Mouse (Mus musculus) layer of hippocampus, adult 11-12 months (tissue): ENCODE results near the gene Naip1.
"Not testable (repeated sequence)": the region's sequence is repeated elsewhere in the genome, so short reads cannot be mapped to it uniquely, and the experiment has no call there.

ENCODE experiments used
- DNase-seq: peaks from one replicate; pipeline ENCODE4 v3.0.0; 2022; ENCODE audit warnings: low spot score

Gene Naip1

DNA sequence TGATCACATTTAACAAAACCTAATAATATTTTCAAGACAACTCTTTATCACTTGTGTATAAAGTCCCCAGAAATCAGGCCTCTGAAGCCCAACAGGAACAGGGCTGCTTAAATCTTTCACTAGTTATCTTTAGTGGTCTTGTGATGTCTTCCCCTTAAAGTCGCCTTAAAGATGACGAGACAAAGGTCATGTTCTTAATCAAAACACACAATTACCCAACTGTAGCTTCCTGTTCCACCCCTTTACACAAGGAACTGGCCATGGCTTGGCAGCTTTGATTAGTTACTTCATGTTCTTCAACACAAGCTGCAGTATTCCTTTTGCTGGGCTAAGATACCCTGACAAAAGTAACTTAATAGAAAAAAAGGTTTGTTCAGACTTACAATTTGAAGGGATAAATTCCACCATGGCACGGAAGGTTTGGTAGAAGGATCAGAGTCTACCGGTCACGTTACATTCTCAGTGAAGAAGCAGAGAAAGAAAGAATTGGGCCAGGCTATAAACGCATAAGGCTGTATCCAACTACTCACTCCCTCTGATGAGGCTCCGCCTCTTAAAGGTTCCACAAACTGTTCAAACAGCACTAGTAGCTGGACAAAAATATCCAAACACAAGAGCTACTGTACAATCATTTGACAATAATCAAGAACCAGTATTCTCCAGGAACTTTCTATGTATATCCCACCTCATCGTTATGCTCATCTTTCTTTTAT lies at the start of gene Naip1:
Gene Naip1 (minus strand): TSS at position 455 of the 713 bp plus-strand sequence.
- DNase-seq, result not testable (repeated sequence)

DNA sequence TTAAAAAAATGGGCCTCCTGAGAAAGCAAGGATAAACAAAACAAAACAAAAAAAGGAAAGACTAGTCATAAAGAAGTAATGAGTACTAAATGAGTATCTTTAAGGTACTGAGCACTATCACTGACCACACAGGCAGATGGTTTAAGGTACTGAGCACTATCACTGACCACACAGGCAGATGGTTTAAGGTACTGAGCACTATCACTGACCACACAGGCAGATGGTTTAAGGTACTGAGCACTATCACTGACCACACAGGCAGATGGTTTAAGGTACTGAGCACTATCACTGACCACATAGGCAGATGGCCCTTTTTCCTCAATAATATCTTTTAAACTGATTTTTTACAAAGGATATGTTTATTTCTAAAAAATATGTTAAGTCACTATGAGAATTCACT lies 47.0 kb upstream of the Naip1 start:
- not testable (repeated sequence) for DNase-seq

DNA sequence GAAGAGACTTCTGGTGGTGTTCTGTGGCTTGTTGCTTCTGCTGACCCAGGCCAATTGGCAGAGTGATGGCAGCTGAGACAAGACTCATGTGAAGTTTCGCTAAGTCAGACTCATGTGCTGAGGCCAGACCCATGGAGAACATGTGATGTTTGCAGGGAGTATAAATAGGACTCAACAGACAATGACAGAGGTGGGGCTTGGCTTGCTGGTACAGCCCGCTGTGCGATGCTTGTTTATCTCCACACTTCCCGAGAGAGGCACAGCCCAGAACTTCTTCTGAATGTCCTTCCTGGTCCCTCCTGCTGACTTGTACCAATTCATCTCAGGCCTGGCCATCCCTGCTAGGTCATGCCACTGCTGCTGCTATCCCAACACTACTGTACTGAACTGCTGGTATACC lies 42.7 kb upstream of the Naip1 start:
- no peak for DNase-seq

DNA sequence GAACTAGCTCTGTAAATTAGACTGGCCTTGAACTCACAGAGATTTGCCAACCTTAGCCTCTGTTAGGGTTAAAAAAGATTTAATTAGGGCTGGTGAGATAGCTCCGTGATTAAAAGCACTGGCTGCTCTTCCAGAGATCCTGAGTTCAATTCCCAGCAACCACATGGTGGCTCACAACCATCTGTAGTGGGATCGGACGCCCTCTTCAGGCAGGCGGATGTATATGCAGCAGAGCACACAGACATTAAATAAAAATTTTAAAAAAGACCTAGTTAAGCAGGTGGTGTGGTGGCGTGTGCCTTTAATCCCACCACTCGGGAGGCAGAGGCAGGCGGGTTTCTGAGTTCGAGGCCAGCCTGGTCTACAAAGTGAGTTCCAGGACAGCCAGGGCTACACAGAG lies 41.7 kb upstream of the Naip1 start:
- DNase-seq, result not testable (repeated sequence)

DNA sequence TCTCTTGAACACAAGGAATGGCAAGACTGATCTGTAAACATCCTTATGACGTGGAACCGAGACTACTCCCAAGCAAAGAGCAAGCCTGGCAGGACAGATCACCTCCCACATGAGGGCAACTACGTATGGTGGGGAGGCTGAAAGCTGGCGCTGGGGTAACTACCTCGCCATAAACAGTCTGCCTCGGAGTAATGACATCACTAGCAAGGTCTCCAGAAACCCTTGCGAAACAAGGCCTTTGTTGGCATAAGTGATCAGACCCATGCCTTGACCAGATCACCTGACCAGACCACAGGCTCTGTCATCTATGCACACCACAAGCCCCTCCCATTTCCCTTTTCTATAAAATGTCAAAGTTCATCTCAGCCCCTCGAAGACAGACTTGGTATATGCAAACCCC lies 40.6 kb upstream of the Naip1 start:
- no peak for DNase-seq

DNA sequence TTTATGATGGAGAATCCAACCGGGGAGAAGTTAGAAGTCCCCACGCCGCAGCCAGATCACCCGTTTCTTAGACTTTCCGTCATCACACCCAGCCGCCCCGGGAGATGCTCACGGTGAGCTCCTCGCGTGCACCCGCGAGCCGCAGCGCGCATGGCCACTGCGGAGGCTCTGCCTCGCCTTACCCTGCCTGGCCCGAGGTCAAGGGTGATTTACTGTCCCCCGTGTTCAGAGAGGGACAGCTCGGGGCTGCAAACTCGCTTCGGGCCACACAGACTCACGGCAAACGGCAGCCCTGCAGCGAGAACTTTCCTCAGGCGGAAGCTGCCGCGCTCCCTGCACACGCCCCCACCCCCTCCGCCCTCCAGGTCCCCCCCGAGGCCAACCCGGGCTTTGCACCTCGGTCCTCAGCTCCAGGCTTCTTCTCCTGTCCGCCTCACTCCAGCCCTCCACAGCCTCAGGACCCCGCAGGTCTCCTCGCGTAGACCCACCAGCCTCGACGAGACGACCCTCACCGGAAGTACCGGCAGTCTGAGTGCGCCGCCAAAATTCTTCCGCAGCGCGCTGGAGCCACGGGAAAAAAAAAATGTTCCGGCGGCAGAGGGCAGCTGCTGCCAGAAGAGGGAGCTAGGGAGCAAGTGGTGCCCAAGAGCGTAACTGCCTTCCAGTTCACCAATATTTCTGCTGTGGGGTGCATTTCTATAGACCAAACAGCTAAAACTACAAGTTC lies 39.6 kb upstream of the Naip1 start, which contains the start of gene Gtf2h2:
Gene Gtf2h2 (minus strand): TSS at position 519 of the 727 bp plus-strand sequence.
- DNase-seq, result peak; percentile 81

DNA sequence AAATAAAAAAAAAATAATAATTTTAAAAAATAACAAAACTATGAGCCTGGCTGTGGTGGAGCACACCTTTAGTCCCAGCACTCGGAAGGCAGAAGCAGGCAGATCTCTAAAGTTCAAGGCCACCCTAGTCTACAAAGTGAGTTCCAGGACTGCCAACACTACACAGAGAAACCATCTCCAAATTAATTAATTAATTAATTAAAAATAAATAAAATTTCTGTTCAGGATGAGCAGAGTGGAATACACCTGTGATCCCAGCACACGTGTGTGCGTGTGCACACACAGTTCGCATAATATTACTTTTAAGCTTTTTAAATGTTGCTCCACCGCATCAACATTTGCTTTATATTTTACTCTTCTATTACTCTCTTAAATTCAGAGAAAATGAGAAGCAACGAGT lies 39.0 kb upstream of the Naip1 start:
- DNase-seq, result no peak

DNA sequence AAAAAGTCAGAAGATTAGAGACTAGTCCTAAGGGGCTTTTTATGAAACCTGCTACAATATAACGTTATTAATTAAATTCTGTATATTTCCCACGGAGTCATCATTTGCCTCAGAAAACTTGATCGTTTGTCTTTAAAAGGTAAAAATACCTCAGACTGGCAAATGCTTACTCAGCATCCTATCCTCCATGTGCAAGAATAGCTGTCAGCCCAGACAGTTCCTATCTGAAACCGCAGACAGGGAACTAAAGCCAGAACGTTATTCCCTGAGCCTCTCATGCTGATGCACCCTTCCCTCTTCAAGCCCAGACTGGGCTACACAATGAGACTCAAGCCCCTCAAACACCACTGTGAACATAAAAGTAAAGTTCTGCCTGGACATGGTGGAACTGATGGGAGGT lies 37.8 kb upstream of the Naip1 start:
- no peak for DNase-seq

DNA sequence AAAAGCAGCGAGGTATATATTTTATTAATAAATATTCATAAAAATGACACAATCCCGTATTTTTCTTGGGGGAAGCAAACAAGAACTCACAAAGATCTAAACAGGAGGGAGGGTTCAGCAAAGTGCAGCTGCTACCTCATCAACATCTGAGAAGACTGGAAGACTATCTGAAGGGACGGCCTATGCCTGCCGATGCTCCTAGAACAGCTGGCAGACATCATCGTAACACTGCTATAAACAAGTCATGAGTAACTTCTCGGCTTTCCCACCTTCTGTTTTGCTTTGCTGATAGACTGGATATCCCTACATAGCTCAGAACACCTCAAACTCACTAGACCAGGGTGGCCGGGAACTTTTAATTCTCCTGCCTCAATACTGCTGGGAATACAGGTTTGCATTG lies 30.9 kb upstream of the Naip1 start:
- no peak for DNase-seq

DNA sequence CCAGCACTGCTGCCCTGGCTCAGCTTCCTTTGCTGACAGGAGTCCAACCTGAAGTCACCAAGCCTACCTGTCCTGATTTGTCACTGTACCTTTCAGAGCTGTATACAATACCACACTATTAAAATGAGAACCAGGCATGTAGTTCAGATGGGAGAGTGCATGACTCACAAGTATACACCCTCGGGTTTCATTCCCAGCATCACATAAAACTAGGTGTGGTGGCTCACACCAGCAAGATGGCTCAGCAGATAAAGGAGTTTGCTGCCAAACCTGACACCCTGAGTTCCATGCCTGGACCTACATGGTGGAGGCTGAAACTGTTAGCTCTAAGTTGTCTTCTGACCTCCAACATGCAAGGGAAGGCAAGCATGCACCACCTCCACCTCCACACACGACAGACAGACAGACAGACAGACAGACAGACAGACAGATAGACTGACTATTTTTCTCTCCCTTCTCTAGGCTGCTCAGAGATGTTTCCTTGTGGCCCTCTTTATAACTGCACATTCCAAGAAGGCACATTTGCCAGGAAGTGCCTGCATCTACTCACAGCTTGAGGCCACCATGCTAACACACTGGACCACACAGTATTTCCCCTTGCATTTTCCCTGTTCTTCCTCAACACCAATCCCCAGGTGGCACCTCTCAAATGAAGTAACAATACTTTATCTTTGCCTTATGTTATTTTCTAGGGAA lies 11.0 kb upstream of the Naip1 start:
- DNase-seq, result no peak

DNA sequence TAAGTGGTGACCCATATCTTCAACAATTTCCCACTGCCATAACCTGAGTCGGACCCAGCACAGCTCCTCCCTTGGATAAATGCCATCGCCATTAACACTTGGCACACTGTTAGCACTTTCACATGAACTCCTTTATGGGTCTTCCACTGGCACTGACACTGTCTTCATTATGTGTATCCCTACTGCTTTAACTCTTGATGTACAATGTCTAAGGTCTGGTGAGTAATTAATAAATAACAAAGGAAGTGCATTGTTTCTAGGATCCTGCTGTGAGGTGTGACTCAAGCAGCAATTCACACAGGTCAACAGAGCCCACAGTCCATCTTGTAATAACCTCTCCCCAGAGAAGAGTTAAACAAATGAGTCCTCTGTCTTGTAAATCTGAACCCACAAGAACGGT lies 8.7 kb upstream of the Naip1 start:
- no peak for DNase-seq

DNA sequence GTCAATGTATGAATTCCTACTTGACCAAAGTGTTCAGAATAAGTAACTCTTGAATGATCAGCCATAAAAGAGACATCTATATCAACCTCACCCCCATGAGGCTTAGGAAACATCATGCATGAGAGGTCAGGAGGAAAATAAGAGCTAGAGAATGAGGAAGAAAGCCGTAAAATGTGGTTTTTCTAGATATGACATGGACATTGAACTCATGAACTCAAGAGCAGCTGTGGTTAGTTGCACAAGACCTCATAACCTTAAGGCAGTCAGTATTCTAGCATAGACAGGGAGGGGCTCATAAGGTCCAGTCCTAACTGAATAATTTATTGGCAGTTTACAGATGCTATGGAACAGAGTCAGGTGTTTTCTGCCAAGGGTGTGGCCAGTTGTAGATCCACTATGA lies 3.2 kb downstream of the Naip1 start:
- no peak for DNase-seq

DNA sequence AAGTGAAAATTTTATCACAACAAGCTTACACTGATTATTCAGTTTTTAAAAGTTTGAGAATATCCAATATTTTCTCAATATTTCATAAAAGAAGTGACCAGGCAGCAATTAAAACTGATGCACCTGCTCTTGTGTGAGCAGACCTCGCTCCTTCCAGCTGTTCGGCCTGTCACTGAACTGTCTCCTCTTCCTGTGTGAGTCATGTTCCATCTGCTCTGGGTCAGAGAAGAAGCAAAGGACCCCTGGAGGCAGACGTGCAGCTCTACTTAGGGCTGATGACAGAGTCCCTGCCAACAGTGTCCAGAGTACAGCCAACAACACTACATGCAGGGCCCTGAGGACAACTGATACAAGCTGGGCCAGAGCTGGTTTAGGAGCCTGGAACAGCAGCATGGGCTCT lies 12.6 kb downstream of the Naip1 start:
- no peak for DNase-seq

DNA sequence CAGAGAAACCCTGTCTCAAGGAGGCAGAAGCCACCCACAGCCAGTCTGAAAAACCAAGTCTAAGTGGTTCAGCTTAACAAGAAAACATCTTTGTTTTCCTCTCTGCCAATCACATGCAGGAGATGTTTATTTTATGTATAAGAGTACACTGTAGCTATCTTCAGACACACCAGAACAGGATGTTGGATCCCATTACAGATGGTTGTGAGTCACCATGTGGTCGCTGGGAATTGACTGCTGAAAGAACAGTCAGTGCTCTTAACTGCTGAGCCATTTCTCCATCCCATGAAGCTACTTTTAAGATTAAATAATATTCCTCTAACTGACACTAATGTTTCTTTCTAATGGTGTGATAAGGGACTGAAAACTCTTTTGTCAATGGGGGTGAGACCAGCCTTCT lies 14.0 kb downstream of the Naip1 start:
- DNase-seq, result no peak

DNA sequence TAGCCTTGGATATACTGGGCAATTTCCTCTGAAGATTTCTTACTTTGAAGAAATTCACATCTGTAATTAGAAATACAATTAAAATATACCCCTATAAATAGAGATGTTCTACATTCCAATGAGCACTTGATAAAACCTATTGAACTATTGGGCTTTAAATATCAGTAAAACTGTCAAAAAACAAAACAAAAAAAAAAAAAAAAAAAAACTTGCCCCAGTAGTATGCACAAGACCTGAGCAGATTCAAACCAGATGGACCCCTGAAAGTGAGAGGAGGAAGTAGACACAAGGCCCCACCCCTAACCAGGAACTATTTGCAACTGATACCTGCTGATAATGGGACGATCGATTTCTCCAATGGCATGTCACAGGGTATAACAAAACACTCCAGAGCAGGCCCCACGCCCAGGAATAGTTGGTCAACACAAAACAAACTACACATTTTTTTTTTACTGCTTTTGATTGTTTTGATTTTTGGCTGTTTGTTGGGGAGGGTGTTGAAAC lies 15.3 kb downstream of the Naip1 start:
- no peak for DNase-seq

DNA sequence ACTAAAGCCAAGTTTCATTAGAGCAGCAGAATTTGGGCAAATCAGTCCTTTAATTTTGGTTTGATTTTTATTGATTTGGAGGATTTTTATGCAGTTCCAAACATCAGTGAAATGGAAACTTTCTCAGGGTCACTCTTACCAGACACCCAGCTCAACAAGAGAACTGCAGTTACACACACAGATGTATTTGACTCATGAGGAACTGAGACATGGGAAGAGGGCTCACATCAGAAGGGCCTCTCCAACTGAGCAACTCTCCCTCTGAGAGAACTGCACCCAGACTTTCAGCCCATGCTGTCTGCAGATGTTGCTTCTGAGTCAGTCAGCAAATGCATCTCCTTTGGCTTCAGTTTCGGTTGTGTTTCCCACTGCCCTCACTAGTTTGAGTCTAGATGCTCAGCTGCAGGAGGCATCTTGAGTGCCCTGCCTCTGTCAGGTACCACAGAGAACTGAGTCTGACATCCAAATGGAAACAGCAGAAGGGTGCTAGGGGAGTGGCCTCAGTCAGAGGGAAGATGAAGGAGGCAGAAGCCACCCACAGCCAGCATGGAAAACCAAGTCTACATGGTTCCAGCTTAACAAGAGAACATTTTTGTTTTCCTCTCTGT lies 16.0 kb downstream of the Naip1 start:
- not testable (repeated sequence) for DNase-seq

DNA sequence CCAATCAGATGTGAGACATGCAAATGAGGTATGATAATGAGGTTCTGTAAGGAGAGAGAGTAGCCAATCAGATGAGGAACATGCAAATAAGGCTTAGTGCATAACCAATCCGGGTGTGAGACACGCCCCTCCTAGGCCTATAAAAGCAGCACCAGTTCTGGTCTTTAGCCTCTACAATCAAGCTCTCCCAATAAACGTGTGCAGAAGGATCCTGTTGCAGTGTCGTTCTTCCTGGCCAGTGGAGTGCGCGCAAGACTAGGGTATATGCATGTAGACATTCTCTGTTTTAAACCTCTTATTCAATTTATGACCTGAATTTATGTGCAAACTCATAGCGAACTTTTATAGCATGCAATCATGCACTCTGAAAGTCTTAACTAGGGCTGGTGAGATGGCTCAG lies 32.7 kb downstream of the Naip1 start:
- DNase-seq, result not testable (repeated sequence)

DNA sequence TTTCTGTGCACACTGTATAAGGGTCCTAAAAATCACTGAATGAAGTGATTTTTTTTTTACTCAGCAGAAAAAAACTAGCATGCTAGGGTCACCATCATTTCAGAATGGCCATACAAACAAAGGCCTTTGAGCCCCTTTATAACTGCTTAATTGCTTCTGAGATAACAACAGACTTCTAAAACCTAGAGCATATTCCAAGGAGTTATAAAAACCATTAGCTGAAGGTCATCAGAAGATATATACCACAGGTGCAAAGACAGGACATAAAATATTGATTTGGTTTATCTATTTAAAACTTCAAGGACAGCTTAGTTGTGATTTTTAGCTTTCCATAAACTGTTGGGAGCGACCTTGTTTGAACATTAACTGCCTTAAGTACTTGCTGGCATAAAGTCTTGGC lies 38.2 kb downstream of the Naip1 start:
- no peak for DNase-seq

DNA sequence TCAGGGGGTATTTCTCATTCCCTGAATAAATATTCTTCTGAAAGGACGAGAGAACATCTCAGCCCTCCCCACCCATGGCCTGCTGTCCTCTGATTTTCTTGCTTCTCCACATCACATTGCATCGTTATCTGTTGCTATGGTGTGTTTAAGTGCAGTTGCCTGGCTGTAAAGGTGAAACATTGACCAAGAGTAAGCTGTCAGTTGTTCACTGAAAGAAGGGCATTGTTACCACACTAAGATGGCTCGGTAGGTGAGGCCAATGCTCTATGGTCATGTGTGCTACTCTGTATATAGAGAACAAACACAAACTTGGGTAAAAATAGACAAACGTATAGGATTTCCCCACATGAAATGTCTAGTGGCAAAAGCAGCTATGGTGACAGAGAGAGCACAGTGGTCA lies 42.8 kb downstream of the Naip1 start:
- no peak for DNase-seq

DNA sequence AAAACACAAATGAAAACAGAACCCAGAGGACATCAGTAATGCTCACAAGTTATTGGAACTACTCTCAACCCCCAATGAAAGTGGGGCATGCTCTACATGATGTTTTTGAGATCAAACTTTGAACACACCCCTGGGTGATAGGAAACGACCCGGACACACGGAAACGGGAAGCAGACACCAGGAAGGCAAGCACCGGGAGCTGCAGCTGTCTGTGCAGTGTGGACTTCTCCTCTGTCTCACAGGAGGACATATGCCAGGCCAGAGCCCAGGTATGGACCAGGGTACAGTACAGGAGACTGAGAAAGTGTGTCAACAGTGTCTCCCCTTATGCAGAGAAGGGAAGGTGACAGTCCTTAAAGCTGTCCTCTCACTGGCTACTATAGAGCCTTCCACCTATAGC lies 43.5 kb downstream of the Naip1 start:
- no peak for DNase-seq

DNA sequence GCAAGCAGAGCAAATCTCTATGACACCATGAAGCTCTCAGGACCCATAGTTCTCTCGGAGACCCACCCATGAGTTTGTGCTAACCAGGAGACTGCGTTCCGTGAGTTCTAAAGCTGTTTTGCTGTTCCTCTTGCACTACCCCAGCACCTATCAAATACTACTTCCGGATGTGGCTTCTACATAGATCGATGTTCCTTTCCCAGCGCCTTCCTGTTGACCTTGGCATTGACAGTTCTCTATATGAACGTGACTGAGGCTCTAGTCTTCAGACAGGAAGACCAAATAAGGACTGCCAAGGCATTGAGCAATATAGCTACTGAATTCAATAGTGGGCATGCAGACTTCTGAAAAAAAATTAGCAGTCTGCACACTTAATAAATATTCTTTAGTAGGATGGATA lies 44.4 kb downstream of the Naip1 start:
- no peak for DNase-seq

DNA sequence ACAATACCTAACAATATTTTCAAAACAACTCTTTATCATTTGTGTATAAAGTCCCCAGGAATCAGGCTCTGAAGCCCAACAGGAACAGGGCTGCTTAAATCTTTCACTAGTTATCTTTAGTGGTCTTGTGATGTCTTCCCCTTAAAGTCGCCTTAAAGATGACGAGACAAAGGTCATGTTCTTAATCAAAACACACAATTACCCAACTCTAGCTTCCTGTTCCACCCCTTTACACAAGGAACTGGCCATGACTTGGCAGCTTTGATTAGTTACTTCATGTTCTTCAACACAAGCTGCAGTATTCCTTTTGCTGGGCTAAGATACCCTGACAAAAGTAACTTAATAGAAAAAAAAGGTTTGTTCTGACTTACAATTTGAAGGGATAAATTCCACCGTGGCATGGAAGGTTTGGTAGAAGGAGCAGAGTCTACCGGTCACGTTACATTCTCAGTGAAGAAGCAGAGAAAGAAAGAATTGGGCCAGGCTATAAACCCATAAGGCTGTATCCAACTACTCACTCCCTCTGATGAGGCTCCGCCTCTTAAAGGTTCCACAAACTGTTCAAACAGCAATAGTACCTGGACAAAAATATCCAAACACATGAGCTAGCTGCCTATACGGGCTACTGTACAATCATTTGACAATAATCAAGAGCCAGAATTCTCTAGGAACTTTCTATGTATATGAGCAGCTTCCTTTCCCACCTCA lies 49.6 kb downstream of the Naip1 start:
- not testable (repeated sequence) for DNase-seq
